9 mouse cellular contexts compared by ENCODE assay signal in genomic region chr10:79580811-79581210, GRCm38 (mm10). TPM values are rescaled to one million over a fixed set of nuclear protein-coding genes. Genes with fewer than 3 reads are reported as not detected.
A peak's percentile ranks its signal among the peaks of the same experiment; 100 is the strongest.
DNase-seq lines count a peak whose midpoint lies in the region; ATAC-seq and TF ChIP-seq lines count a peak whose summit lies in the region.
"Had no signal": no experiment of that assay in that cellular context is flagged by ENCODE, and none has a peak within 500 bp of the region (broad histone marks: within the 10 kb centered on the region; RNA-seq: fewer than 3 reads in every experiment).

No protein-coding gene starts in this region.

- no peak for ATAC-seq in monocyte, adult 5-6 weeks (replicated peaks; ENCODE audit: insufficient number of reproducible peaks, low FRiP score, low TSS enrichment, poor library complexity, severe bottlenecking)
- ATAC-seq in frontal cortex, adult (ENCODE audit: low TSS enrichment) = no peak

- H3K27ac ChIP-seq in gastrocnemius, adult 2 months = no peak overlapping the region
- no peak overlapping the region for H3K27ac ChIP-seq in bone marrow macrophage, adult 2 months (ENCODE audit: insufficient read depth, low read depth, low read length)
- H3K27ac ChIP-seq: embryonic facial prominence, embryonic 15.5 days had no signal

- peak; percentile 58 for TF ChIP-seq CTCF in gastrocnemius, adult 2 months (IDR thresholded peaks at IDR 0.05)
- peak; percentile 68; the same call in 1 of the 2 replicates for TF ChIP-seq CTCF in bone marrow macrophage, adult 2 months (IDR thresholded peaks at IDR 0.05; ENCODE audit: low read depth, low read length)

- peak; percentile 43 for DNase-seq in gastrocnemius, adult 2 months
- DNase-seq in gastrocnemius, postnatal 14 days = no peak
- peak; percentile 9 to 24 for DNase-seq in monocyte, adult 2 months (ENCODE audit: low read depth in 1 of 2, low spot score in 2 of 2)
- DNase-seq in kidney, postnatal 14 days = peak; percentile 30
- DNase-seq in retina, embryonic 14.5 days (ENCODE audit: low spot score) = peak; percentile 74

- intact Hi-C loops in gastrocnemius, adult 2 months (cut with DNase I) = no loop called here
- intact Hi-C loops in gastrocnemius, postnatal 14 days (cut with DNase I; ENCODE audit: low total_unique reads) = no loop called here

- no peaks in the 10 kb centered on the region for H3K4me1 ChIP-seq in bone marrow macrophage, adult 2 months (ENCODE audit: control insufficient read depth, insufficient read depth, low read length)
- H3K4me1 ChIP-seq: embryonic facial prominence, embryonic 15.5 days had no signal

- TF ChIP-seq POLR2A in bone marrow macrophage, adult 2 months (IDR thresholded peaks at IDR 0.05; ENCODE audit: borderline replicate concordance, low read depth, low read length) = no peak

- H3K4me3 ChIP-seq in gastrocnemius, adult 2 months = no peak overlapping the region
- H3K4me3 ChIP-seq in bone marrow macrophage, adult 2 months (ENCODE audit: insufficient read depth, low read length) = no peak overlapping the region
- H3K4me3 ChIP-seq: embryonic facial prominence, embryonic 15.5 days had no signal

RNA-seq across cellular contexts. Expression of gene Theg, which starts 6.3 kb away (rescaled TPM):
- total RNA-seq in gastrocnemius, adult 2 months (2021) = not detected
- not detected for total RNA-seq in gastrocnemius, postnatal 14 days (2021)
- not detected in 3 replicates for total RNA-seq in monocyte, adult 5-6 weeks (2017)
- polyA plus RNA-seq in bone marrow macrophage, adult 2 months (2012; ENCODE audit: insufficient read depth, insufficient read length, missing spikeins) = not detected in 2 replicates
- polyA plus RNA-seq: embryonic facial prominence, embryonic 15.5 days had no signal

RNA-seq across cellular contexts. Expression of gene Mier2, which starts 25.8 kb away (rescaled TPM):
- 10 to 100 TPM; 15.8 to 18.9 TPM for total RNA-seq in gastrocnemius, adult 2 months (2021)
- total RNA-seq in gastrocnemius, postnatal 14 days (2021) = 10 to 100 TPM; 10.3 to 10.6 TPM
- 10.0 to 20.6 TPM (median 14.6 TPM) in 3 replicates for total RNA-seq in monocyte, adult 5-6 weeks (2017)
- 32.1 and 35.1 TPM in 2 replicates for polyA plus RNA-seq in bone marrow macrophage, adult 2 months (2012; ENCODE audit: insufficient read depth, insufficient read length, missing spikeins)

RNA-seq across cellular contexts. Expression of gene C2cd4c, which starts 33.0 kb away (rescaled TPM):
- under 1 TPM; 0.20 to 0.51 TPM for total RNA-seq in gastrocnemius, adult 2 months (2021)
- under 1 TPM; 0.11 to 0.12 TPM for total RNA-seq in gastrocnemius, postnatal 14 days (2021)
- total RNA-seq in monocyte, adult 5-6 weeks (2017) = not detected in 3 replicates
- 0.29 TPM in 1 of 2 replicates, not detected in the other for polyA plus RNA-seq in bone marrow macrophage, adult 2 months (2012; ENCODE audit: insufficient read depth, insufficient read length, missing spikeins)
- polyA plus RNA-seq: embryonic facial prominence, embryonic 15.5 days had no signal

RNA-seq across cellular contexts. Expression of gene Plpp2, which starts 47.2 kb away (rescaled TPM):
- total RNA-seq in gastrocnemius, adult 2 months (2021) = under 1 TPM; 0.71 to 0.73 TPM
- 1 to 10 TPM; 1.3 to 2.2 TPM for total RNA-seq in gastrocnemius, postnatal 14 days (2021)
- total RNA-seq in monocyte, adult 5-6 weeks (2017) = 3.1 to 4.3 TPM (median 3.3 TPM) in 3 replicates
- polyA plus RNA-seq in bone marrow macrophage, adult 2 months (2012; ENCODE audit: insufficient read depth, insufficient read length, missing spikeins) = 16.9 and 21.1 TPM in 2 replicates

RNA-seq across cellular contexts. Expression of gene Shc2, which starts 56.9 kb away (rescaled TPM):
- 1 to 10 TPM; 3.2 to 7.5 TPM for total RNA-seq in gastrocnemius, adult 2 months (2021)
- total RNA-seq in gastrocnemius, postnatal 14 days (2021) = 1 to 10 TPM; 2.3 to 3.3 TPM
- total RNA-seq in monocyte, adult 5-6 weeks (2017) = not detected in 3 replicates
- polyA plus RNA-seq in bone marrow macrophage, adult 2 months (2012; ENCODE audit: insufficient read depth, insufficient read length, missing spikeins) = 0.40 and 0.71 TPM in 2 replicates
